Mouse (Mus musculus) regulatory T cell (primary cell): Measurements from ENCODE around the gene Galnt4.

Source experiments
- in situ Hi-C: fragments of 300-600 bp; cut with MboI, MseI; formaldehyde crosslinking; loops from one replicate; pipeline ENCODE4 v1.15.1; 2025; ENCODE audit warnings: high pct_unique_total_duplicates

Gene Galnt4

DNA sequence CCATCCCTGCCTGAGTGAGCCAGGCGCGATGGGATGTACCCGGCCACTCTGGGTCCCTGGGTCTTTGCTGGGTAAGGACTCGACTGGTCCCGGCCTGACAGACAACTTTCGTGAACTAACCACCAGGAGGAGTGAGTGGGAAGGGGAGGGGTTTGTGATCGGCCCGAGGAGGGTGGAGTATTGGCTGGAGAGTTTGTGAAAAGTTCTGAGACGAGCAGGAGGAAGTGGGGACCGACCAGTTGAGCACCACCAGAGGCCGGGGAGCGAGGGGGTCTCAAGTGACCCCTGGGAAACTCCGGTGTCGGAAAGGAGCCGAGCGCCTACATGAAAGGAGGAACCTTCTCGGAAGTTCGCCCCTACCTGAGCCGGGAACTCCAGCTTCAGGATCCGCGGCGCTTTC lies at the start of gene Galnt4:
TSS of gene Galnt4 (plus strand) at position 196 of the 400 bp plus-strand sequence.
- in situ Hi-C loops, result loop anchor here (10.0 kb wide), 2 partner anchors 137 to 183 kb away; no protein-coding TSS in a partner anchor

DNA sequence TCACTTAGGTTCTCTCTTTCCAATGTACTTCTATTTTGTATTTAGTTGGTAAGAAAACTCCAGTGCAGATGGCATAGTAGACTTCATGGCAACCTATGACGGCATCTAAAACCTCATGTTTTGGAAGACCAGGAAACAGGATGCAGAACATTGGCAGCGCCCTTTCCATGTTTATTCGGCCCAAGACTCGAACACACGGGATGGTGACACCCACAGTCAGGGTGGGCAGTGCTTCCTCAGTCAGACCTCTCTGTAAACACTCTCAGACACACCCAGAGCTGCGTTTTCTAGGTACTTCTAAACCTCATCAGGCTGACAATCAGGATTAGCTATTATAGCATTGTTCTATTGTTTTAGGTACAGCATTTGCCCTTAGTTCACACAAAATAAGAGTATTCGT lies 47.4 kb upstream of the Galnt4 start:
- in situ Hi-C loops, result no loop called here

DNA sequence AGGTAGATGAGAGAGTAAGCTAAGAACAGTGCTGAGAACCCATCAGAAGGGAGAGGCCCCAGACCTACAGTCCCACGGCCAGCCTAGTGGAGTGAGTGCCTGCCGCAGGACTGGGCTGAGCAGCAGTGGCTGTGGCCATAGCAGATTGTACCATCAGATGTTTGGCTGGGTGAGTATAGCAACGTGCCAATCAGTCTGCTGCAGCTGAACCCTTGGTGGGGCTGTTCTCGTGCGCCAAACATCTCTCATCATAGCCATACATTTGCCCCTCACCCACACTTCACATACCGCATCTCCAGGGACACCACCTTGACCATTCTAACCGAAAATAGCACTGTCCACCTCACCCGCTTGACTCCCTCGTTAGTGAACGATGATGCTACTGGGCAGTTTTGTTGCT lies 46.5 kb upstream of the Galnt4 start:
- in situ Hi-C loops, result no loop called here

DNA sequence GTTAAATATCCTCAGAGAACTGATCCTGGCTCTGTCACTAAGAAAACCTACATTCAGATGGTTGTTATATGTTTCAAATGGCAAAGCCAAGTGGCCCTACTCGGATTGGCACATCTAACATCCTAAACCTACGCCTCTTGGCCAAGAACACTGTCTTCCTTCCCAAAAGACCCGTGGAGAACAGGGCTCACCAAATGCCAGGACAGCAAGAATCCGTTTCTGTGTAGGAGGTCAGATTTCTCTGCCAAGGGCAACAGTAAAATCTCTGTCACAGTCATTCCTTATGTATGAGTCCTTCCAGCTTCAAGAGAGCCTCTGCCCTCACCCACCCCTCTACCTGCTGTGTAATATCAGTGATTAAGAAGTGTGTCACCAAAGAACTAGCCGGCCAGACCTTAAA lies 45.4 kb upstream of the Galnt4 start:
- in situ Hi-C loops, result no loop called here

DNA sequence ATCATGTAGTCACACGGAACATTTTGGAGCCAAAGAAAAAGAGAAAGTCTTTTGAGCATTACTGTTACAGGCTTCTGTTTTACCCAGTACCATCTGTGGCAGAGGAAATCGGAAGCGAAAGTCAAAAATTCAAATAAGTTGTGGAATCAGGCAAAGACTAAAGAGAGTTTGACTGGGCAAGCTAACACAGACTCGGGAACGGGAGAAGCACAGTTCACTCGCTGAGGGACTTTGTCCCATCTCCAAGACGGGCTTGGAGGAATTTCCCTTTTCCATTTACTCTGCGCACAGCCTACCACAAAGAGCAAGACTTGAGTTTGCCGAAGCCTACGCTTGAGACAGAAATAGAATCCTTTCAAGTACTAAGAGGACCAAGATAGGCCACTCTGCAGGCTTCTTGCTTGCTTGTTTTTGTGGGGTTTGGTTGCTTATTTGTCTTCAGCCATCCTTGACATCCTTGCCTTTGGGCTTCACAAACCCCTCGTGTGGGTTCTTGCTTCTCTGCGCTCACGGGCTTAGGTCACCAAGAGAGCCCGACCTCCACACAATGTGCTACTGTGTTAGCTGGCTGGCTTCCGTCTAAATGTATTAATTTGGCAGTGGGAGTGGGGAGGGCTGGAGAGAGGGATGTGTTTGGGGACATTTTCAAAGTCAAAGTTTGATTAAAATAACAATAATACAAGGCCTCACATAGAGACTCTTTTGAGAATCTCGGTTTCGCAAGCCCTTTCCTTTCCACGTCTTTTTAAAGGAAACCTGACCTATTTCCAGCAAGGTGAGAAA lies 31.7 kb upstream of the Galnt4 start:
- in situ Hi-C loops, result loop anchor here (25.0 kb wide), 2 partner anchors 1364 to 1689 kb away; no protein-coding TSS in a partner anchor

DNA sequence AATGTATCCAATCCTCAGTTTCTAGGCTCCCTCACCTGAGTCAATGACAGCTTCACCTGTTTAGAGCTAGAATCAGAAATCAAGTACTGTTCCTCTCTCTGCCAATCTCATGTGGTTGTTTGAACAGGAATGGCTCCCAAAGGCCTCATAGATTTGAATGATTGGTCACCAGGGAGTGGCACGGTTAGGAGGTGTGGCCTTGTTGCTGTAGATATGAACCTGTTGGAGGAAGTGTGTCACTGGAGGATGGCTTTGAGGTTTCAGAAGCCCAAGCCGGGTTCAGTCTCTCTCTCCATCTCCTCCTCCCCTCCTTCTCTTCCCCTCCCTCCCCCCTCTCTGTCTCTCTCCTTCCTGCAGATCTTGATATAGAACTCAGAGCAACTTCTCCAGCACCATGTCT lies 29.3 kb upstream of the Galnt4 start:
- in situ Hi-C loops, result loop anchor here (25.0 kb wide), 2 partner anchors 1366 to 1691 kb away; no protein-coding TSS in a partner anchor

DNA sequence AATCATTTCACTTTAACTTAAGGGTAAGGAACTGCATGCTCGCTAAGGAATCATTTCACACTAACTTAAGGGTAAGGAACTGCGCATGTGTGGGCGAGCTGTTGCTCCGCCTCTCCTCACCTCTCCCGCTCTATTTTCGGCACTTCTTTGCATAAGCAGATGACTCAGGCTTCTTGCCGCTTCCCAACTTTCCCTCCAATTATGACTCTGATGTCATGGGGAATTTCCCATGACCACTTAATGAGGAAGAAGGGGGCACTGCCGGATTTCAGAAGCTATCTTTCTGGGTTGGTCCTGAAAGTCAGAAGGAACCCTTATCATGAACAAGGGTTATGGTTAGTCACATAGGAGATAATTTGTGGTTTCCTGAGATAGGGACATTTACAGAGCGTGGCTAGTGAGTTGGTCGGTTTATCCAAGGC lies 26.4 kb upstream of the Galnt4 start:
- in situ Hi-C loops, result loop anchor here (25.0 kb wide), 2 partner anchors 1369 to 1694 kb away; no protein-coding TSS in a partner anchor

DNA sequence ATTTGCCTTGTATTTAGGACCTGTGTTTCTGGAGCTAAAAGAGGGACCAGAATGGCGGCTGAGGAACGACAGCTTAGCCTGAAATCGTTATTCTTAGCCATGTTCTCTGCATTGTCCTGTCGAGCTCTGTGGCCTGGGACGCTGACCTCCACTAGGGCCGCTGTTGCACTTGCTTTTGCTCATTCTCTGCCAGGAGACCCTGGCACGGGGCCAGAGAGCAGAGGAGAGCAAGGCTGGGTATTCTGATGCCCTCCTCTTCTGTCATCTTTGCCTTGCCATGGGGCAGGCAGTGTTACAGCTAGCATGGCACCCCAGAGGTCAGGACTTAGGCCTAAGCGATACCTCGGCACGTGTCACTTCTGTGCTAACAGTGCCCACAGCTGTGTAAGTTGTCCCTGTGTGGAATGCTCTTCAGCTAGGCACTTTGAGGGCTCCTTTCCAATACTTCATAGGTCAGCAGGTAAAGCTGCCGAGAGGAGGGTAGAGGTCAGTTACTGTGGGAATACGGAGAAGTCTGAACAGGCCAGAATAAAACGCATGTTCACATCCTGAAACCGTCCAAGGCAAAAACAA lies 24.4 kb upstream of the Galnt4 start:
- in situ Hi-C loops, result loop anchor here (25.0 kb wide), 2 partner anchors 1371 to 1696 kb away; no protein-coding TSS in a partner anchor

DNA sequence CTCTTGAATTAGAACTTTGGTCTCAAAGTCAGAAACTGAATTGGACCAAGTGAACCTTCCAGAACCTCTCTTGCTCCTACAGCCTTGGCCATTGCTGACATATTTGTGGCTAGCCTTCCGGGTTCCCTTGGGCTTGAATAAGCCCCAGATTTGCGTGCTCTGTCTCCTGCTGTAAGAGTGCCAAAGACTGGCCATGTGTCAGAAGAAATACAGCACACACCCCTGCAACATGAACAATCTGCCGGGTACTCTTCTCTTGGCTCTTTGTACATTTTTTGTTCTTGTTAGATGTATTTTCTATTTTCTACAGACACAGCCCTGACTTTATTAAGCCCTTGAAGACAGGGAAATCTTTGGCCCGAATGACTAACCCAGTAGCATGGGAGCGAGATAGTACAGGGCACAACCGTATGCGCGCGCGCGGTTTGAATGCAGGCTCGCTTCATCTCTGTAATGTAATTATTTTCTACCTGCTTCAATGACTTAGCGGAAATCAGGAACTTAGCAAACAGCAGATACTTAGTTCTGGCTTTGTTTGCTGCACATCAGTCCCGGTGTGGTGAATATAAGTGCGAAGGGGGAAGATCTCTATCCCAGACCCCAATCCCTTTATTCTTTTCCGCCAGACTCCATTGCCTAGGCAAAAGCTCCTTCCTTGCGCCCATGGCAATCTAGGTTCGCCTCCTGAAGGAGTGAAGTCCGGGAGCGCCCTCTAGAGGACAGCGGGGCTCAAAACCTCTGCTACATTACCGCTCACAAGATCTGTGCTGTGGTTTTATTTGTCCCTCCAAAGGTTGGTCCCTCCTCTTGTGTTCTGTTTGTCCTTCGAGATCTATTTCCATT lies 23.3 kb upstream of the Galnt4 start:
- in situ Hi-C loops, result loop anchor here (25.0 kb wide), 2 partner anchors 1372 to 1697 kb away; no protein-coding TSS in a partner anchor

DNA sequence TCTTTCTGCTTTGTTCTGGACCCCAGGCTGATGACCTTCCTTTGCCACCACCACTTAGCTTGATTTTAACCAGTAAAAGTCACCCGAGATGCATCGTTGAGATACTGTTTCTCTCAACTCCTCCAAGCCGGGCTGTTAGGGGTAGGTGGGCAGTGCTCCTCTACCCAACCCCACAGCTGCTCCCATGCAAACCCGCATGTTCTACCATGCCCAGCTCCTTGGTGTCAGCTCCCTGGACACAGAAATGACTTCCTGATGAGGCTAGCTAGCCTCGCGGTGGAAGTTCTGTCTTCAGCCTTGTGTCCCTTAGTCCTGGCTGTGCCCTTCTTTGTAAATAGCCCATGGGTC lies 22.7 kb upstream of the Galnt4 start:
- in situ Hi-C loops, result loop anchor here (25.0 kb wide), 2 partner anchors 1373 to 1698 kb away; no protein-coding TSS in a partner anchor

DNA sequence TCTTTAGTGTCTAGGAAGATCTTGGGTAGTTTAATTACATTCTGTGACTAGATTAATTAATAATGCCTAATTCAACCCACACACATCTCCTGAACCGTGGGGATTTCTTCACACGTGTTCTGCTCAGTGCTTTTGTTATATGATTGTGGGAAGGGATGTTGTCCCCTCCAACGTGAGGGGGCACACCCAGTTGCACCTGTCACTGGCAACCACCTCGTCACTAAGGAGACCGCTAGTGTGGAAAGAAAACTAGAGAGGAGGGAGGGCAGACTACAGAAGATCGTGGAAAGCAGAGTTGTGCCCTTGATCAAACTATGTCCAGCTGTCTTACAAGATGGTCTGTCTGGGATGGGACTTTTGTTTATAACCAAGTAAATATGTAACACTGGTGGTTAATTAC lies 21.9 kb upstream of the Galnt4 start:
- in situ Hi-C loops, result loop anchor here (25.0 kb wide), 2 partner anchors 1374 to 1699 kb away; no protein-coding TSS in a partner anchor

DNA sequence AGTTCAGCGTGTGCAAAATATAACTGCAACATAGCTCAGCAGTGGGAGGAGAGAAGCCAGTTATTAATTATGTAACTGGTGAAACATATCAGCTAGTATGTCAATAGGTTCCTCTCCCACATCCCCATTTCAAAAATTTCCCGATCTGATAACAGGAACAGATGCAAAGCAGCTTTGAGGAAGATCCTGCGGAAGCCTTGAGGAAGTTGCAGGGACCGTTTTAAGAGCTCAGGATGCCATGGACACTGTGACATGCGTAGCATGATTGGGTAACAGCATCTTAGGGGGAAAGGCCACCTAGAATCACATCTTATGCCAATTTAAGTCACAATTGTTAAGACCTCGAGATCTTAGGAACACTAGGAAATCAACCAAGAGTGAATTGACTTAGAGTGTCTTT lies 18.1 kb upstream of the Galnt4 start:
- in situ Hi-C loops, result loop anchor here (5.0 to 25.0 kb wide), 3 partner anchors 593 to 1703 kb away; no protein-coding TSS in a partner anchor

DNA sequence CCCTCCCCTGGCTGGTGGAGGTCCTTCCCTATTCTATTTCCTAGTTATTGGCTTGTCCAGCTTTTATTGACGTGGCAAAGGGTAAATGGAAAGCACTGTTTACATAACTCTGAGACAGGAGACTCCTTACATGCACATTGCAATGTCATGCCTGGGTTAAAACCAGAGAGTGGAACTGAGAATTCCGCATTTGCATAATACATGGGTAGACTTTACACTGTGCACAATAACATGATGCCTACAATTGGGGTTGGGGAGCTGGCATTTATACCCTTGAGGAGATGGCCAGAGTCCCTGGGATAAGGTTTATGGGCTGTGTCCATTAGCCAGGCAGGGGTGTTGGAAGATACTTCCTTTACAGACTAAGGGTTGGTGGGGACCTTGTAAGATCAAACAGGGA lies 14.6 kb upstream of the Galnt4 start:
- in situ Hi-C loops, result loop anchor here (5.0 to 25.0 kb wide), 3 partner anchors 596 to 1706 kb away; no protein-coding TSS in a partner anchor

DNA sequence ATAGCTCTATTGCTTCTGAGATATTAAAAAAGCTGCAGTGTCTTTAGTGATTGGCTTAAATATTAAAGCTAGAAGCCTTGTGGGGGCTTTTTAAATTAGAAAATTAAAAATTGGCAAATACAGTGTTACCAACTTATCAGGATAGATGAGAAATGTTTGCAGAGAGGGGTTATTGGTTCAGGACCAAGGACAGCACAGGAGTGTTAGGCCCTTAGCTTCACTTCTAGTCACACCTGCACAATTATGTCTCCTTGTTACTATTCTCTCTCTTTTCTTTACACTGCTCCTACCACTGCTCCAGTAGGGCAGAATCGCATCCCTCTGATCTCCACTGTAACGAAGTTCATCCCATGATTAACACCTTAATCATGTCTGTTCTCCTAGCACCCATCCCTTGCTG lies 12.8 kb upstream of the Galnt4 start:
- in situ Hi-C loops, result loop anchor here (25.0 kb wide), 2 partner anchors 1383 to 1708 kb away; no protein-coding TSS in a partner anchor

DNA sequence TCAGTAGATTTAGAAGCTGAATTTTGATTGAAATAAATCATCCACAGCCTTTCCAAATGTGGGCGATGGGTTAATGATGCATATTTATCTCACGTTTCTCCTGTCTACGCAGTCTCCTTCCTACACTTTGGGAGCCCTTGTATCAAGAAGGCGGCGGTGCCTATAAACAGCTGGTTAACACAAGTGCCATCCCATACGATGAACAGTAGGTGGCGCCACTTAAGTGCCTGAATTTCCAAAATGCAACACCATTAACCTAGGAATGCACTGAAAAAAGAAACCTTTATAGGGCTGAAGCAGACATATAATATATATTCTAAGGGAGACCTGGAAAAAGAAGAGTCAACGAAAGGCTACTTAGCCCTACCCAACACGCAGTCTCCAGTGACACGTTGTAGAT lies 10.6 kb upstream of the Galnt4 start:
- in situ Hi-C loops, result loop anchor here (25.0 kb wide), 2 partner anchors 1385 to 1710 kb away; no protein-coding TSS in a partner anchor

DNA sequence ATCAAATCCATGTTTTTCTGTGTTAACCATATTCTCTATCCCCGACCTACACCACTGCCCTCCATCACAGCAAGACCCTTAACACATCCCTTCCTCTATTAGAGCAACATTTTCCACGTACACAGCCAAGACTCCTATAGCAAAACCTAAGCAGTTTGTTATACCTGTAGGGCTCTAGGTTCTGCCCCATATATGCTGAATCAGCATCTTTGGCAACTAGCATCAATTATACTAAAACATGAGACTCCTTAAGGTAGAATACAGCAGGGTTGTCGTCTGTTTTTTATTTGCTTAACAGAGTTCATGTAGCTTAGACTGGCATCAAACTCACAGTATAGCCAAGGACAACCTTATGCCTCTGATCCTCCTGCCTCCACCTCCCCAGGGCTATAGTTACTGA lies 2.4 kb upstream of the Galnt4 start:
- in situ Hi-C loops, result loop anchor here (10.0 kb wide), 2 partner anchors 139 to 181 kb away; no protein-coding TSS in a partner anchor

DNA sequence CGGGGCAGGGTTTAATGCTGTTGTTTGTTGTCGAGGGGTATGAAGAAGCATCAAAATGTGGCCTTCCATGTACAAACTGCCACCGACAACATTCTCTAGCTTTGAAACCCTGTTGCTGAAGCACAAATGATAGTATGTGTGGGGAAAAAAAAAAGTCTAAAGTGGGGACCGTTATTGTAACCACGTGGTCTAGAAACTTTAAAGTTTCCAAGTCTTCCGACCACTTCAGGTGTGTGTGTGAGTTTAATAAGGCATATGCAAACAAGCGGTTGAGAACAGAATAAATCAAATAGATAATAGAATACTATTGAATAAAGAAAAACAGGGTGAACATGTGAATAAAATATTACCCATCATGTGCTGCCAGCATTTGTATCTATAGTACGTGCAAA lies 1.7 kb upstream of the Galnt4 start:
- in situ Hi-C loops, result loop anchor here (10.0 kb wide), 2 partner anchors 138 to 182 kb away; no protein-coding TSS in a partner anchor

DNA sequence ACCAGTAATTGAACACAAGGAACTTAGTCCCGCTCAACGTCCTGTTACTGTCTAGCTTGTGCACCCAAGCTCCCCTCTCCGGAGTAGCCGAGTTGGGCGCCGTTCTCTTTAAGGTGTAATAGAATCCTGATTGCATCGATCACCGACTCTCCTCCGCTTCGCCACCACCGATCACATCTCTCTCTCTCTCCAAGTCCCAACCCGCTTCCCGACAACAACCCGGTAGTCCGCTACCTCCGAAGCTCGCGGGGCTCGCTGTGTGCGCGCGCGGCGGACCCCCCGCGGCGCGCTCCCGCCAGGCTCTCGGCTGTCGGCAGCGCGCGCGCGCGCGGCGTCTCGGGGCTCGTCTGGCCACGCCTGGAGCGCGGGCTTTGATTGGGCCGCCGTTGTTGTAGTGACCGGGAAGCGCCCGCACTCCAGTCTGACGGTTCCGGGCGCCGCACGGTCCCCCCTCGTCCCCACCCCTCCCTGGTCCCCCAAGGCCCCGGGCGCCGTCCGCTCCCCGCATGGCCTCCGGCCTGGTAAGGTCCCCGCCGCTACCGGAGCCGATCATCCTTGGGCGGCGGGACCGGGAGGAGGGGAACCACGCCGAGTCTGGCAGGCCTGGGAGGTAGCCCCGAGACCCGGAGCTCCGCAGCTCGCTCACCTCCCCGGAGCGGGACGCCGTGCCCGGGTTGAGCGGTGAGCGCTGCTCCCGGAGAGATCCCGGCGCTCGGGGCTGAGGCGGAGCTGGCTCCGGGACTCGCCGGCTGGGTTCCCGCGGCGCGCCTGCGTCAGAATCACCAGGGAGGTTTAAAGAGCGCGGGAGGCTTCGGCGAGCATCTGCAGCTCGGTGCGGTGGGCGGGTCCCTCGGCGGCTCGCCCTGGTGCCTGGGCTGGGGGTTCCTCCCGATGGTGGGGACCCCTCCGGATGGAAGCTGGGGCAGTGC lies 992 bp upstream of the Galnt4 start, which contains the start of gene Poc1b:
TSS of gene Poc1b (plus strand) at position 334 of the 929 bp plus-strand sequence.
- in situ Hi-C loops, result loop anchor here (10.0 kb wide), 2 partner anchors 138 to 182 kb away; no protein-coding TSS in a partner anchor

DNA sequence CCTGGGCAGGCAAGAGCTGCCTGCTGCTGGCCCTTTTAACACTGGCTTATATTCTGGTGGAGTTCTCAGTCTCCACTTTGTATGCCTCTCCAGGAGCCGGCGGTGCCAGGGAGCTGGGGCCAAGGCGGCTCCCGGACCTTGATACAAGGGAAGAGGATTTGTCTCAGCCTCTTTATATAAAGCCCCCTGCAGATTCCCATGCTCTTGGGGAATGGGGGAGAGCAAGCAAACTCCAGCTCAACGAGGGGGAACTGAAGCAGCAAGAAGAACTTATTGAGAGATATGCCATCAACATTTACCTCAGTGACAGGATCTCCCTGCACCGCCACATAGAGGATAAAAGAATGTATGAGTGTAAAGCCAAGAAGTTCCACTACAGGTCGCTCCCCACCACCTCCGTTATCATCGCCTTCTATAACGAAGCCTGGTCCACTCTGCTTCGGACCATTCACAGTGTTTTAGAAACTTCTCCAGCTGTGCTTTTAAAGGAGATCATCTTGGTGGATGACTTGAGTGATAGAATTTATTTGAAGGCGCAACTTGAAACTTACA lies 548 bp downstream of the Galnt4 start:
- in situ Hi-C loops, result loop anchor here (10.0 kb wide), 2 partner anchors 136 to 184 kb away; no protein-coding TSS in a partner anchor

DNA sequence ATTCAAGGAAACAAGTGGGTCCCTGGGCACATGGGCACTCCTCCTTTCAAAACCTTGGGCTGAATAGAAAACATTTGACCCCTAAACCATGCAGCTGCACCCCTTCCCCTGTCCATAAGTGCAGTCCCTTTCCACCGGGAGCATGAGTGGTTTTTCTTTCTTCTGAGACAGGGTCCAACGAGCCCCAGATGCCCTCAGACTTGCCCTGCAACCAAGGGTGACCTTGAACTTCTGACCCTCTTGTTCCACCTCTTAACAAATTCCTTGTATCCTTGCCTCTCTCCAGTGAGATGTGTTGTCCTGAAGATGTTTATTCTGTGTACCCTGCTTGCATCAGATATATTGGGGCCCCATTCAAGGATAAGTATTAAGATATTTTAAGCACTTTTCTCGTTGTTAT lies 5.6 kb downstream of the Galnt4 start:
- in situ Hi-C loops, result no loop called here
